Mouse (Mus musculus) kidney, adult 2 months (tissue): Measurements from ENCODE around the gene Gm14743. TPM values are rescaled to one million over a fixed set of nuclear protein-coding genes. Genes with fewer than 3 reads are reported as not detected.
"Not testable (repeated sequence)": the region's sequence is repeated elsewhere in the genome, so short reads cannot be mapped to it uniquely, and the experiment has no call there.

ENCODE experiments used
- DNase-seq: peaks from one replicate; pipeline ENCODE4 v3.0.0; 2021
- H3K27ac ChIP-seq: fragments of 200-500 bp; 2 replicates; pipeline ENCODE4 v1.5.1; 2012; ENCODE audit warnings: low read depth, low read length, control low read depth, inconsistent platforms; ENCODE audit not compliant: insufficient read depth
- H3K27me3 ChIP-seq: fragments of 200-500 bp; replicated peaks from 2 replicates; pipeline ENCODE4 v1.6.1; 2012; ENCODE audit warnings: mild to moderate bottlenecking, moderate library complexity, low read length, inconsistent platforms; ENCODE audit not compliant: control insufficient read depth, insufficient read depth
- H3K36me3 ChIP-seq: fragments of 200-500 bp; 2 replicates; pipeline ENCODE4 v1.6.1; 2012; ENCODE audit warnings: mild to moderate bottlenecking, moderate library complexity, low read length, inconsistent platforms; ENCODE audit not compliant: control insufficient read depth, insufficient read depth
- H3K4me1 ChIP-seq: fragments of 200-500 bp; 2 replicates; pipeline ENCODE4 v1.6.1; 2011; ENCODE audit warnings: low read length; ENCODE audit not compliant: control insufficient read depth, insufficient read depth
- H3K4me3 ChIP-seq: fragments of 200-500 bp; 2 replicates; pipeline ENCODE4 v1.5.1; 2011; ENCODE audit warnings: mild to moderate bottlenecking, low read depth, low read length, control low read depth; ENCODE audit not compliant: insufficient read depth
- CTCF ChIP-seq: fragments of 200-500 bp; conservative IDR thresholded peaks from 2 replicates; pipeline ENCODE4 v1.5.1; 2011; ENCODE audit warnings: low read depth, mild to moderate bottlenecking, control low read depth, low read length, moderate library complexity, mixed read lengths; ENCODE audit not compliant: insufficient read depth, insufficient read length
- POLR2A ChIP-seq: fragments of 200-500 bp; IDR thresholded peaks from one replicate; pipeline ENCODE4 v1.6.1; 2011; ENCODE audit warnings: low read depth, low read length, control low read depth
- WGBS: fragments of 180-500 bp; shearing (Covaris S2); methylation state at CpG from one replicate; pipeline ENCODE4 v1.1.7; 2018; 5-methylcytosine and 5-hydroxymethylcytosine counted together
- polyA plus RNA-seq: library from polyadenylated mRNA; depleted of rRNA; stranded (reverse); fragments of >200 nt; gene quantifications from 2 replicates; pipeline ENCODE4 v1.2.3, GENCODE M21; 2012; rRNA removed

Gm14743 gene
- not detected in 2 replicates for polyA plus RNA-seq

GRCm38 (mm10) chrX:78245821-78246220, at the start of gene Gm14743:
Gm14743 (minus strand) TSS chrX:78245921.
- DNase-seq, H3K4me1 ChIP-seq, H3K4me3 ChIP-seq, H3K36me3 ChIP-seq, H3K27me3 ChIP-seq, H3K27ac ChIP-seq: not testable (repeated sequence)
- WGBS: no CpG with 5 or more reads among the region's 3 CpGs

- Histone ChIP-seq H3K4me3 (no peak overlapping the region), H3K4me1 (no peaks in the 10 kb centered on the region), H3K27me3 (no peaks in the 10 kb centered on the region), H3K27ac (no peak overlapping the region), H3K36me3 (no peaks in the 10 kb centered on the region)
- no peak for DNase-seq
- TF ChIP-seq POLR2A: no peak
- no peak for TF ChIP-seq CTCF
- 90% methylated on average over 5 of the region's 5 CpGs for WGBS
Measured at GRCm38 (mm10) chrX:78202829-78203228, 42.9 kb downstream of the Gm14743 start.

- not testable (repeated sequence) for H3K27me3 ChIP-seq, H3K27ac ChIP-seq, H3K4me3 ChIP-seq, H3K36me3 ChIP-seq, H3K4me1 ChIP-seq, DNase-seq
- 71% methylated on average over 1 of the region's 1 CpGs for WGBS
Measured at GRCm38 (mm10) chrX:78202220-78202619, 43.5 kb downstream of the Gm14743 start.

Other genes starting within 250 kb of the Gm14743 start
- gene Obp1a, start 154.5 kb downstream of the Gm14743 start, polyA plus RNA-seq: not detected in 2 replicates
- not detected in 2 replicates for gene Gm5938, start 120.5 kb downstream of the Gm14743 start, polyA plus RNA-seq
- gene Obp1b, start 59.1 kb downstream of the Gm14743 start, polyA plus RNA-seq: not detected in 2 replicates
- not detected in 2 replicates for gene 4930480E11Rik, start 123.7 kb upstream of the Gm14743 start, polyA plus RNA-seq